Mouse (Mus musculus) bone marrow, adult 2 months (tissue): Measurements from ENCODE around the gene Stim2. TPM values are rescaled to one million over a fixed set of nuclear protein-coding genes. Genes with fewer than 3 reads are reported as not detected.

Experiments used
- H3K27ac ChIP-seq: fragments of 200-500 bp; 2 replicates; pipeline ENCODE4 v1.5.1; 2012; ENCODE audit warnings: low read depth, mild to moderate bottlenecking, control low read depth, inconsistent platforms, low read length; ENCODE audit not compliant: control insufficient read depth, poor library complexity, insufficient read depth
- H3K4me1 ChIP-seq: fragments of 200-500 bp; 2 replicates; pipeline ENCODE4 v1.6.1; 2011; ENCODE audit warnings: low read length; ENCODE audit not compliant: control insufficient read depth, insufficient read depth
- H3K4me3 ChIP-seq: fragments of 200-500 bp; replicated peaks from 2 replicates; pipeline ENCODE3; 2011; ENCODE audit warnings: mild to moderate bottlenecking, low read depth, low read length, control low read depth; ENCODE audit not compliant: control insufficient read depth
- CTCF ChIP-seq: fragments of 200-500 bp; IDR thresholded peaks from 2 replicates; pipeline ENCODE4 v1.5.1; 2011; ENCODE audit warnings: low read length, control low read depth; ENCODE audit not compliant: control insufficient read depth, insufficient read depth
- POLR2A ChIP-seq: fragments of 200-500 bp; IDR thresholded peaks from 2 replicates; pipeline ENCODE4 v1.6.1; 2011; ENCODE audit warnings: low read depth, mild to moderate bottlenecking, control low read depth, low read length, borderline replicate concordance; ENCODE audit not compliant: control insufficient read depth
- WGBS: fragments of 180-500 bp; shearing (Covaris S2); methylation state at CpG from one replicate; pipeline ENCODE4 v1.1.7; 2018; 5-methylcytosine and 5-hydroxymethylcytosine counted together
- polyA plus RNA-seq: library from polyadenylated mRNA; stranded (reverse); fragments of >200 nt; gene quantifications from 2 replicates; pipeline ENCODE4 v1.2.4, GENCODE M21; 2011; ENCODE audit warnings: low replicate concordance; ENCODE audit not compliant: missing spikeins, insufficient read depth, insufficient read length

The Stim2 gene
- polyA plus RNA-seq, 1 experiment = 19.1 TPM

- TF ChIP-seq POLR2A (no peak), CTCF (no peak)
- H3K4me3 ChIP-seq = no peak overlapping the region
- no peak overlapping the region for H3K27ac ChIP-seq
- H3K4me1 ChIP-seq = no peaks in the 10 kb centered on the region; the same call in 1 of the 2 replicates
- 75% methylated on average over 4 of the region's 4 CpGs for WGBS
Measured at GRCm38 (mm10) chr5:53983358-53983757, 14.9 kb upstream of the Stim2 start.

GRCm38 (mm10) chr5:53985632-53986031, 12.7 kb upstream of the Stim2 start:
- no peak for TF ChIP-seq CTCF
- no peak for TF ChIP-seq POLR2A
- no peak overlapping the region for H3K27ac ChIP-seq
- no peak overlapping the region for H3K4me3 ChIP-seq
- WGBS = 86% methylated on average over 3 of the region's 3 CpGs
- H3K4me1 ChIP-seq = no peaks in the 10 kb centered on the region; the same call in 1 of the 2 replicates

- no peak overlapping the region for H3K4me3 ChIP-seq
- H3K27ac ChIP-seq = no peak overlapping the region
- 79% methylated on average over 1 of the region's 1 CpGs for WGBS
- no peaks in the 10 kb centered on the region; the same call in 1 of the 2 replicates for H3K4me1 ChIP-seq
- TF ChIP-seq CTCF (no peak), POLR2A (no peak)
Measured at GRCm38 (mm10) chr5:53987496-53987895, 10.8 kb upstream of the Stim2 start.

GRCm38 (mm10) chr5:53988053-53988452, 10.2 kb upstream of the Stim2 start:
- H3K4me3 ChIP-seq = no peak overlapping the region
- TF ChIP-seq POLR2A = no peak
- TF ChIP-seq CTCF = no peak
- 78% methylated on average over 1 of the region's 1 CpGs for WGBS
- no peaks in the 10 kb centered on the region; the same call in 1 of the 2 replicates for H3K4me1 ChIP-seq
- H3K27ac ChIP-seq = no peak overlapping the region

- TF ChIP-seq CTCF (no peak), POLR2A (no peak)
- H3K4me1 ChIP-seq = peaks cover 1% of the 10 kb centered on the region
- no peak overlapping the region for H3K27ac ChIP-seq
- no peak overlapping the region for H3K4me3 ChIP-seq
- WGBS = 57% methylated on average over 7 of the region's 7 CpGs
Measured at GRCm38 (mm10) chr5:53992616-53993015, 5.7 kb upstream of the Stim2 start.

GRCm38 (mm10) chr5:53994576-53994975, 3.7 kb upstream of the Stim2 start:
- Histone ChIP-seq H3K4me1 (peaks cover 1% of the 10 kb centered on the region), H3K27ac (no peak overlapping the region), H3K4me3 (no peak overlapping the region)
- TF ChIP-seq CTCF (no peak), POLR2A (no peak)
- 27% methylated on average over 4 of the region's 4 CpGs for WGBS

- TF ChIP-seq POLR2A (no peak), CTCF (no peak)
- under 1% methylated on average over 34 of the region's 34 CpGs for WGBS
- Histone ChIP-seq H3K4me3 (peak overlapping the region; percentile 73), H3K4me1 (peaks cover 1% of the 10 kb centered on the region), H3K27ac (peak overlapping the region; percentile 74)
Measured at GRCm38 (mm10) chr5:53995316-53995715, 3.0 kb upstream of the Stim2 start.

GRCm38 (mm10) chr5:53996822-53997221, 1.5 kb upstream of the Stim2 start:
- Histone ChIP-seq H3K4me1 (peaks cover 1% of the 10 kb centered on the region), H3K4me3 (no peak overlapping the region), H3K27ac (no peak overlapping the region)
- 80% methylated on average over 6 of the region's 6 CpGs for WGBS
- TF ChIP-seq CTCF = no peak
